Mouse (Mus musculus): ENCODE results near the gene Gm28891. TPM values are rescaled to one million over a fixed set of nuclear protein-coding genes. Genes with fewer than 3 reads are reported as not detected.
"Not testable (repeated sequence)": the region's sequence is repeated elsewhere in the genome, so short reads cannot be mapped to it uniquely, and the experiment has no call there.

Gm28891 gene
- not detected in 2 replicates for polyA plus RNA-seq (2014; fragmentation: Nextera tagmentation; extraction: Ambion mirVana)

DNA sequence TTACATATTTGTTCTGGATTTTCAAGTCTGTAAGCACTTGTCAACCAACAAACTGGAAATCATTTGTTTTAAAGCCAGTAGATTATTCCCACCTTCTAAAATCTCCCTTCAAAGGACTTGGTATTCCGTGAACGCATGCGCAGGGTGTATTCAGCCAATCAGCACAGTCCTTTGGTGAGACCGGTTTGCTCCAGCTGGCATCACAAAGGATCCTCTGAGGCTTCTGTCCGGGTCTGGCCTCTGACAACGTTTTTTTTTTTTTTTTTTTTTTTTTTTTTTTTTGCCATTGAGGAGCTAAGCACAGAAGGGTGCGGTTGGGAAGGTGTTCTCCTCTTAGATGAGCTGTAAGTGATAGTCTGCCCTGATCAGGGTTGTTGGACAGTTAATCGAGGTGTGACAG lies at the start of gene Gm28891:
Gm28891 (plus strand) TSS at position 301 of the 400 bp plus-strand sequence.
- WGBS = 83% methylated on average over 1 of the region's 8 CpGs
- not testable (repeated sequence) for H3K36me3 ChIP-seq (replicated peaks; ENCODE audit: control insufficient read depth, insufficient read depth); H3K9ac ChIP-seq; H3K27ac ChIP-seq; DNase-seq (ENCODE audit: low spot score); ATAC-seq (ENCODE audit: low FRiP score); H3K27me3 ChIP-seq (ENCODE audit: control insufficient read depth, insufficient read depth, low read length); H3K4me2 ChIP-seq (replicated peaks); H3K4me3 ChIP-seq (replicated peaks; ENCODE audit: low read length); H3K9me3 ChIP-seq (ENCODE audit: control insufficient read depth, low read length); H3K4me1 ChIP-seq (replicated peaks; ENCODE audit: control insufficient read depth, insufficient read depth, low read length)
